Mouse (Mus musculus) olfactory bulb, adult 2 months (tissue): ENCODE data around the gene Clca1. TPM values are rescaled to one million over a fixed set of nuclear protein-coding genes. Genes with fewer than 3 reads are reported as not detected.

Experiments used
- H3K27ac ChIP-seq: fragments of 200-500 bp; 2 replicates; pipeline ENCODE4 v1.5.1; 2012; ENCODE audit warnings: low read depth, low read length; ENCODE audit not compliant: insufficient read depth
- H3K4me1 ChIP-seq: fragments of 200-500 bp; 2 replicates; pipeline ENCODE4 v1.6.1; 2012; ENCODE audit warnings: low read length; ENCODE audit not compliant: control insufficient read depth, insufficient read depth
- H3K4me3 ChIP-seq: fragments of 200-500 bp; 2 replicates; pipeline ENCODE4 v1.5.1; 2012; ENCODE audit warnings: mild to moderate bottlenecking, low read depth, low read length, moderate library complexity; ENCODE audit not compliant: insufficient read depth
- CTCF ChIP-seq: fragments of 200-500 bp; IDR thresholded peaks from 2 replicates; pipeline ENCODE4 v1.5.1; 2012; ENCODE audit warnings: low read depth, mild to moderate bottlenecking, low read length, moderate library complexity; ENCODE audit not compliant: insufficient read depth
- POLR2A ChIP-seq: fragments of 200-500 bp; IDR thresholded peaks from 2 replicates; pipeline ENCODE4 v1.6.1; 2012; ENCODE audit warnings: mild to moderate bottlenecking, low read depth, low read length, moderate library complexity; ENCODE audit not compliant: insufficient read depth
- WGBS: fragments of 180-500 bp; shearing (Covaris S2); methylation state at CpG from one replicate; pipeline ENCODE4 v1.1.7; 2018; 5-methylcytosine and 5-hydroxymethylcytosine counted together
- polyA plus RNA-seq: library from polyadenylated mRNA; stranded (reverse); fragments of >200 nt; gene quantifications from 2 replicates; pipeline ENCODE4 v1.2.4, GENCODE M21; 2012; ENCODE audit warnings: low replicate concordance; ENCODE audit not compliant: missing spikeins, insufficient read depth, insufficient read length

Clca1 gene
- polyA plus RNA-seq, 1 experiment, result not detected

- 62% methylated on average over 3 of the region's 3 CpGs for WGBS
- no peak overlapping the region for H3K27ac ChIP-seq
- H3K4me1 ChIP-seq, result no peaks in the 10 kb centered on the region
- H3K4me3 ChIP-seq, result no peak overlapping the region
- TF ChIP-seq CTCF, result no peak
- no peak for TF ChIP-seq POLR2A
Measured at GRCm38 (mm10) chr3:145017807-145018206, 14.8 kb downstream of the Clca1 start.

GRCm38 (mm10) chr3:145004422-145004821, 28.2 kb downstream of the Clca1 start:
- TF ChIP-seq CTCF (no peak), POLR2A (no peak)
- H3K4me3 ChIP-seq, result no peak overlapping the region
- 32% methylated on average over 5 of the region's 5 CpGs for WGBS

GRCm38 (mm10) chr3:145000912-145001311, 31.7 kb downstream of the Clca1 start:
- H3K27ac ChIP-seq, result no peak overlapping the region
- no peak overlapping the region for H3K4me3 ChIP-seq
- TF ChIP-seq POLR2A (no peak), CTCF (no peak)
- 84% methylated on average over 1 of the region's 1 CpGs for WGBS
- H3K4me1 ChIP-seq, result no peaks in the 10 kb centered on the region

More at GRCm38 (mm10) chr3:145004422-145004821, 28.2 kb downstream of the Clca1 start:
- Histone ChIP-seq H3K27ac (no peak overlapping the region), H3K4me1 (no peaks in the 10 kb centered on the region)

- TF ChIP-seq POLR2A (no peak), CTCF (no peak)
- no peaks in the 10 kb centered on the region for H3K4me1 ChIP-seq
- no peak overlapping the region for H3K4me3 ChIP-seq
- 90% methylated on average over 5 of the region's 5 CpGs for WGBS
- no peak overlapping the region for H3K27ac ChIP-seq
Measured at GRCm38 (mm10) chr3:144993055-144993454, 39.5 kb downstream of the Clca1 start.

- TF ChIP-seq POLR2A, result no peak
- TF ChIP-seq CTCF, result no peak
- Histone ChIP-seq H3K27ac (no peak overlapping the region), H3K4me3 (no peak overlapping the region), H3K4me1 (no peaks in the 10 kb centered on the region)
Measured at GRCm38 (mm10) chr3:144992618-144993017, 40.0 kb downstream of the Clca1 start.

- Histone ChIP-seq H3K27ac (no peak overlapping the region), H3K4me1 (no peaks in the 10 kb centered on the region), H3K4me3 (no peak overlapping the region)
- 90% methylated on average over 5 of the region's 5 CpGs for WGBS
- TF ChIP-seq CTCF, result no peak
- no peak for TF ChIP-seq POLR2A
Measured at GRCm38 (mm10) chr3:144985890-144986289, 46.7 kb downstream of the Clca1 start.

- no peaks in the 10 kb centered on the region for H3K4me1 ChIP-seq
- TF ChIP-seq POLR2A, result no peak
- TF ChIP-seq CTCF, result no peak
- WGBS, result 85% methylated on average over 6 of the region's 6 CpGs
- no peak overlapping the region for H3K4me3 ChIP-seq
- H3K27ac ChIP-seq, result no peak overlapping the region
Measured at GRCm38 (mm10) chr3:144980551-144980950, 52.0 kb downstream of the Clca1 start.

- WGBS, result 30% methylated on average over 4 of the region's 4 CpGs
- no peak overlapping the region for H3K4me3 ChIP-seq
Measured at GRCm38 (mm10) chr3:144977631-144978030, 54.9 kb downstream of the Clca1 start.

GRCm38 (mm10) chr3:144976091-144976490, 56.5 kb downstream of the Clca1 start:
- no peak overlapping the region for H3K27ac ChIP-seq
- H3K4me3 ChIP-seq, result no peak overlapping the region
- TF ChIP-seq CTCF (no peak), POLR2A (no peak)
- 81% methylated on average over 1 of the region's 1 CpGs for WGBS
- no peaks in the 10 kb centered on the region for H3K4me1 ChIP-seq

More at GRCm38 (mm10) chr3:144977631-144978030, 54.9 kb downstream of the Clca1 start:
- no peak overlapping the region for H3K27ac ChIP-seq
- H3K4me1 ChIP-seq, result no peaks in the 10 kb centered on the region
- TF ChIP-seq CTCF, result no peak
- TF ChIP-seq POLR2A, result no peak

GRCm38 (mm10) chr3:144974945-144975344, 57.6 kb downstream of the Clca1 start, which contains the start of gene Clca4a:
Clca4a (minus strand) TSS chr3:144975045.
- Histone ChIP-seq H3K4me3 (no peak within 1 kb of the TSS), H3K4me1 (no peaks in the 10 kb centered on the region)
- TF ChIP-seq CTCF (no peak), POLR2A (no peak)

More at GRCm38 (mm10) chr3:144974945-144975344, 57.6 kb downstream of the Clca1 start, which contains the start of gene Clca4a:
- no peak within 1 kb of the TSS for H3K27ac ChIP-seq
